Mouse (Mus musculus) cortical plate, adult 2 months (tissue): ENCODE results near the gene Cebpzos.

Source experiments
- CTCF ChIP-seq: fragments of 200-500 bp; IDR thresholded peaks from 2 replicates; pipeline ENCODE4 v1.5.1; 2011; ENCODE audit warnings: mild to moderate bottlenecking, control low read depth, low read length; ENCODE audit not compliant: insufficient read depth; ENCODE audit errors: extremely low read depth
- POLR2A ChIP-seq: fragments of 200-500 bp; IDR thresholded peaks from 2 replicates; pipeline ENCODE4 v1.6.1; 2011; ENCODE audit warnings: mild to moderate bottlenecking, low read length, control low read depth; ENCODE audit not compliant: insufficient read depth; ENCODE audit errors: extremely low read depth

DNA sequence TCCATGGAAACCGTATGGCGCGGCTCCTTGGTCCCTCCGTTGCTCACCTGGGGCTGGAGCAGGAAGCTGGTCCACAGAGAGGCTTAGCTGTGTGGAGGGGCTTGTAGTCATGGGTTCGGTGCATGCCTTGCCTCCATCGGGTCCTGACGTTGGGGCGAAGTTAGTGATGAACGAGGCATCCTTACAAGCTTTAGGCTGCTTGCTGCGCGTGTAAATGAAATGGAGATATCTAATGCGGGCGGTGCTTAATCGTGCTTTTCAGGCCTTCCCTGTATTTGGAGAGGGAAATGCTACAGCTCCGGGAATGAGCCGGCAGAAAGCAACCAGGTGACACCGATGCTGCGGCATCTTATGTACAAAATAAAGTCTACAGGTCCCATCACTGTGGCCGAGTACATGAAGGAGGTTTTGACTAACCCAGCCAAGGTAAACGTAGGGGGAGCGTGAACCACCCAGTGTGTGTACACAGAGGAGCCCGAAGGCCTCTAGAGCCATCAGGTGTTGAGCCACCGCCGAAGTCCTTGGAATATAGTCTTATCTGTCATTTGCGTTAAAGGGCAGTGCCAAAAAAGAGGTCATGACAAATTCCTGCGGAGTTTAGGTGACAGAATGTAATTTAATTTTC is 21.0 kb downstream of the Cebpzos start:
- TF ChIP-seq CTCF (no peak), POLR2A (no peak)
